Mouse (Mus musculus): ENCODE data around the gene Upf1. TPM values are rescaled to one million over a fixed set of nuclear protein-coding genes. Genes with fewer than 3 reads are reported as not detected.

The Upf1 gene
- total RNA-seq, 2 experiments from 2014 or later, result 49.1 to 51.4 TPM

GRCm38 (mm10) chr8:70327512-70327911 is 25.6 kb downstream of the Upf1 start:
- no peak for DNase-seq

DNA sequence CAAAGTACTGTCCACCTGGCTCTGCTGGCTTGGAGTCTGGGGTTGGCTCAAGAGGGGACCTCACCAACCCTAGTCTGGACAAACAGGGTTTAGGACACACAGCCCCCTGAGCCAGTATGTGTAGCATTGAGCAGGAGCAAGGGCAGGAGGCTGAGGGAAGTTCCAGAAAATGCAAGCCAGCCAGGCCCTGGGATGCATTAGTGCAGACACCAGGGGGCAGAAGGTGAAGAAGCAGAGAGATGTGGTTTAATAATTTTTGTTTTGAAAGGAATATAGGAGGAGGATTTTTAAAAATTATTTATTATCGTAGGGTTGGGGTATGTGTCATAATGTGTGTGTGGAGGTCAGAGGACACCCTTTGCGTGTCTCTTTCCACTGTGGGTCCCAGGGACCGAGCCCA is 29.4 kb downstream of the Upf1 start:
- DNase-seq, result no peak

GRCm38 (mm10) chr8:70317872-70318271 is 35.2 kb downstream of the Upf1 start:
- no peak for DNase-seq

- DNase-seq, result peak; percentile 66
Observed at GRCm38 (mm10) chr8:70316511-70317504, 36.3 kb downstream of the Upf1 start.

DNA sequence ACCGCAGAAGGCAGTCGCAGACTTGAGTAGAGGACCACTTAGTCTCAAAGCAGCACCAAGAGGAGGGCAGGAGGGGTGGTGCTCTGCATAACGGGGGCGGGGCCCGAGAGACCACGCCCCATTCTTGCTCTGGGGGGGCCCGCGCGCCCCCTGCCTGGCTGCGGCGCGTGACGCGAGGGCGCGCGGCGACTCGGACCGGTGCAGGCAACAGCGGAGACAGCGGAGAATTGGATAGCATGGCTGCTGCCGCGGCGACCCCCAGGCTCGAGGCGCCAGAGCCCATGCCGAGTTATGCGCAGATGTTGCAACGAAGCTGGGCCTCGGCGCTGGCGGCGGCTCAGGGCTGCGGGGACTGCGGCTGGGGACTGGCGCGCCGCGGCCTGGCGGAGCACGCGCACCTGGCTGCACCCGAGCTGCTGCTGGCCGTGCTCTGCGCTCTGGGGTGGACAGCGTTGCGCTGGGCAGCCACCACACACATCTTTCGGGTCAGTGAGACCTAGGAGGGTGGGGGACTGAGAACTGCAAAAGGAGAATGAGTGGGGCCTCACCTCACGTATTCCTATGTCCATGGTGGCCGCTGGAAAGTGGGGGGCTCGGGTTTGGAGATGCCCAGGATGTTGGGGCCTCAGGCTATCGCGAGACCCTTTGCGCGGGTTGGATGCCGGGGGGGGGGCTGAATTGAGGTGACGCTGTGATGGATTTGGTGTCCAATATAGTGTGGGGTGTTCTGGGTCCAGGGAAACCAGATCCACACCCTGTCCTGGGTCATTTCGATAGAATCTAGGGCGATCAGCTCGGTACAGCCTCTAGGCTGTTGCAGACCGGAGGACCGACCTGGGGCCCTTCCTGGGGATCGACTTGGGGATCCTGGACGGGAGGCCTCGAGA is 37.2 kb downstream of the Upf1 start, which contains the start of gene Cers1:
Gene Cers1, plus strand, starts transcription at position 152 of the 887 bp plus-strand sequence.
- DNase-seq, result peak; percentile 78

DNA sequence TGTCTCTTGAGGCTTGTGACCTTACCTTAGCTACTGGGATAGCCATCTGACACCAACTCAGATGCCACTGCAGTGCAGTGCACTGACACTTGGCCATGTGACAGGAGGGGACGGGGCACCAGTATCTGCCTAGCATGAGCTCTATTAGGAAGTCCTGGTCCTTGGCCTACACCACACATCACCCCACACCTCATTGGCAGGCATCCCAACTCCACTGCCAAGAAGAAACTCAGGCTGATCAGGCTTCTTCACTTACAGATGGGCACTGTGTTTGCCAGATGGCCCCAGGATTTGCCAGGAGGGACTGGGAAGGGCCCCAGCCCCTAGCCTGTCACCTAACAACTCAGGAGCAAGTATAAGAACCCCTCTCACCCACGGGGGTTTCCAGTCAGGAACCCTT is 39.7 kb downstream of the Upf1 start:
- DNase-seq, result peak; percentile 65

DNA sequence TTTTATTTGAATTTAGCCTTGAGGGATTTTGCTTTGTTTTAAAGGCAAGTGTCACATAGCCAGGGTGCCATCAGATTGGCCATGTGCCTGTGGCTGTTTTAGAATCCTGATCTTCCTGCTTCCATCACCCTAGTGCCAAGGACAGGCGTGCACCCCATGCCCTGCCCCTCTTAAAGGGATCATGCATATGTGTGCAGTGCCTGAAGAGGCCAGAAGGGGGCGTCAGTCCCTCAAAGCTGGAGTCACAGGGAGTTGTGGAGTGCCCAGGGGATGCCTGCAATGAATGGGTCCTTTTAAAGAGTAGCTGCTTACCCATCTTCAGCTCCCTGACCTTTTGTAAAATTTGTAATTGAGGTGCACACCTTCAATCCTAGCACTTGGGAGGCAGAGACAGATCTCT is 43.8 kb downstream of the Upf1 start:
- DNase-seq, result peak; percentile 49

- no peak for DNase-seq
Observed at GRCm38 (mm10) chr8:70302901-70303300, 50.2 kb downstream of the Upf1 start.

DNA sequence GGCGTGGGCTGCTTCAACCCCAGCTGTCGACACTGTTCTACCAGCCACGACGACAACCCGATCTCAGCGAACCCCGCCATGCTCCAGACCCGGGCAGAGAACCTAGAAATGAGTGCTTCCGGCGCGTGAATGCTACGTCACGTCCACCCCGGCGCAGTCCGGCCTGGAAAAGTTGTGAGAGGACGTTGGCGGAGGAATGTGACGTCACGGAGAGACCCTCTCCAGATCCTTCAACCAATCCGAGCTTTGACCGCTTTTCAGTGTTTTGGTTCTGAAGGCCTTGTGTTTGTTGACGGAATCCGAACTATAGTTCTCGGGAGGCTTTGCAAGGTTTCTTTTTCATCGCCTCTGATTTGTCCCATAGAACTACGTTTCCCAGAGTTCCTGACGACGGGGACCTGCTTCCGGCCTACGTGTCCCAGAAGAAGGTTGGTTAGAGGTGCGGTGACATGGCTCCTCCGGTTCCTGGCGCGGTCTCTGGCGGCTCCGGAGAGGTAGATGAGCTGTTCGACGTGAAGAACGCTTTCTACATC is 50.7 kb downstream of the Upf1 start, which contains the start of the genes Ddx49 and Cope:
Gene Ddx49, minus strand, starts transcription at position 132 of the 533 bp plus-strand sequence.
Gene Cope, plus strand, starts transcription at position 161 of the 533 bp plus-strand sequence.
- peak; percentile 96 for DNase-seq

- no peak for DNase-seq
Observed at GRCm38 (mm10) chr8:70300881-70301280, 52.2 kb downstream of the Upf1 start.

GRCm38 (mm10) chr8:70293988-70294405 is 59.1 kb downstream of the Upf1 start:
- DNase-seq, result no peak

GRCm38 (mm10) chr8:70286737-70287136 is 66.3 kb downstream of the Upf1 start:
- DNase-seq, result no peak

DNA sequence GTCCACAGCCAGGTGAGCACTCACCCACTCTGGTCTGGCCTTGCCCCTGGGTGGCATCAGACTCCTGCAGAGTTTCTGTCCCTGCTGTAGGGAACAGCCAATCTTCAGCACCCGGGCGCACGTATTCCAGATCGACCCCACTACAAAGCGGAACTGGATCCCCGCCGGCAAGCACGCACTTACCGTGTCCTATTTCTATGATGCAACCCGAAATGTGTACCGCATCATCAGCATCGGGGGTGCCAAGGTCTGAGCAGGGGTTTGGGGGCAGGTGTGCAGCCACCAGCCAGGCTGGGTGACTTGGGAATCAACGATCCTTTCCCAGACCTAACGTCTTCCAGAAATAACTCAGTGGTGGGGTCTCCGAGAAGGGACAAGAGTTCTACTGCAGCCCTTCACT is 67.8 kb downstream of the Upf1 start:
- DNase-seq, result no peak

GRCm38 (mm10) chr8:70284421-70284820 is 68.7 kb downstream of the Upf1 start:
- no peak for DNase-seq

DNA sequence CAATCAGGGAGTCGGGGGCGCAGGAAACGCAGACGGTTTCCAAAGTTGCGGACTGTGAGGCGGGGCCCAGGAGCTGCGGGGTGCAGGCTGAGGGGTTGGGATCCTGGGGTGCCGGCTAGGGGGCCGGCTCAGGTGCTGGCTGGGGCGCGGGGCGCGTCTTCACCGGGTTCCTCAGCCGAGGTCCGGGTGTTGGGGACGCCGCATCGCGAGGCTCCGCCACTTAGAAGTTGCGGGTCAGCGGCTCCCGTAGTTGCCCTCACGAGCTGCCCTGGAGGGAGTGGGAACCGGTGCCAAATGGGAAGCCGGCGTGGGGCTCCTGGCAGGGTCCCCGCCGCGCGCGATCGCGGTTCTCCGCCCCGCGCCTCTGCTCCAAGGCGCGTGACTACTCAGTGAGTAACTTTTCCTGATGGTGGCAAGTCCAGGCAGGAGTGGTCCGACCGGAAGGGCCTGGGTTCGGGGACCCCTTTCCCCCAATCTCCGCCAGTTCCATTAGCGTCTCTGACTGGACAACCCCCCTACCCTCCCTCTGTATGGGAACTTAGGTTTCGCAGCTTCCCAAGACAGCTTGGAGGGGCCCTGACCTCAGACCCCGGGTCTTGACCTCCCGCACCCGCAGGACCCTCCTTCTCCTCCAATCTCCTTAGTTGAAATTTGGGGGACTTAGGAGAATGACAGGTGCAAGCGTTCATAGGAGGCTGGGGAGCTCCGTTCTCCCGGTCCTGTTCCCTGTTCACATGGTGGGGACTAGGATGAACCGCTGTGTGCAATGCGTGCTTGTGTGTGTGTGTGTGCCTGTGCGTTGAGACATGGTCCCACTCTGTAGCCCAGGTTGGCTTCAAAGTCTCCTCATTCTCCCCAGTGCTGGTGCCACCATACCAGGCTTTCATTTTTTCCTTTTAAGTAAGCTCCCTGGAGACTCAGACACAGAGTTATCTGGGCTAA is 69.7 kb downstream of the Upf1 start:
- peak; percentile 63 for DNase-seq

DNA sequence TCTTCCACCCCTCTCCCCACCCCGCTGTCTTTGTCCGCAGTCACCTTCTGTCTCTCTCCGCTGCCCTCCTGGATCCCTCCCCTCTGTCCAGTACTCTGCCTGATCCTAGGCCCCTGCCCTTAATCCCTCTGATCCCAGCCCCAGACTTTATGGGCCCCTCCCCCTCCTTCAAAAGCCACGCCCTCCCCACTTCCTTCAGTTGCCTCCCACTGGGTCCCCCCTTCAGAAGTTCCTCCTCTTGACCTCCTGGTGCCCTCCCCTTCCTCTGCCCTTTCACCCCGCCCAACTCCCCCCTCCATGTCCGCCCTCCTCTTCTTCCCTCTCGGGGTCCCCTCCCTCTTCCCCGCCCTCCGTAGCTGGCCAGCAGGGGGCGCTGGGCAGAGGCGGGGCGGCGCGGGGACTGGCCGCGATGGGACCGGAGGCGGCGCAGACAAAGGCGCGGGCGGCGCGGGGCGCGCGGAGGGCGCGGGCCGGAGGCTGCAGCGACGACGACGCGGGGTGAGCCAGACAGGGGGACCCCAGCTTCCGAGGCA is 70.4 kb downstream of the Upf1 start, which contains the start of gene Homer3:
Gene Homer3, plus strand, starts transcription at position 225 of the 533 bp plus-strand sequence.
- DNase-seq, result peak; percentile 94

Data from adrenal gland, postnatal 10 days (tissue).